Mouse (Mus musculus): ENCODE measurements at regions not wholly inside any gene's neighbourhood (a gene's known extent, or its start where the extent isn't known, plus 50 kb on each side); places are given as distances from the start of the nearest gene placed in this dataset.

- no peak for DNase-seq
Observed at GRCm38 (mm10) chr10:44819361-44819760, 247.6 kb upstream of the Prep start.

GRCm38 (mm10) chr10:44818615-44819014 lies 248.4 kb upstream of the Prep start:
- DNase-seq: no peak

- DNase-seq: no peak
Observed at GRCm38 (mm10) chr10:44796205-44796604, 267.9 kb upstream of the Prdm1 start.

- no peak for DNase-seq
Observed at GRCm38 (mm10) chr10:44785386-44785785, 257.1 kb upstream of the Prdm1 start.

GRCm38 (mm10) chr10:44780381-44780958 lies 252.2 kb upstream of the Prdm1 start:
- DNase-seq: no peak

- no peak for DNase-seq
Observed at GRCm38 (mm10) chr10:44779568-44780207, 251.4 kb upstream of the Prdm1 start.

GRCm38 (mm10) chr10:44777214-44777613 lies 248.9 kb upstream of the Prdm1 start:
- no peak for DNase-seq

GRCm38 (mm10) chr10:44776175-44776574 lies 247.9 kb upstream of the Prdm1 start:
- DNase-seq: no peak

- no peak for DNase-seq
Observed at GRCm38 (mm10) chr10:44765527-44765926, 237.2 kb upstream of the Prdm1 start.

- DNase-seq: no peak
Observed at GRCm38 (mm10) chr10:44763102-44763501, 234.8 kb upstream of the Prdm1 start.

- no peak for DNase-seq
Observed at GRCm38 (mm10) chr10:44762068-44762467, 233.8 kb upstream of the Prdm1 start.

- no peak for DNase-seq
Observed at GRCm38 (mm10) chr10:44761324-44761723, 233.0 kb upstream of the Prdm1 start.

- peak; percentile 9 for DNase-seq
Observed at GRCm38 (mm10) chr10:44755355-44755957, 227.2 kb upstream of the Prdm1 start.

- no peak for DNase-seq
Observed at GRCm38 (mm10) chr10:44754930-44755329, 226.6 kb upstream of the Prdm1 start.

GRCm38 (mm10) chr10:44752719-44753390 lies 224.6 kb upstream of the Prdm1 start:
- no peak for DNase-seq

GRCm38 (mm10) chr10:44751061-44751460 lies 222.8 kb upstream of the Prdm1 start:
- no peak for DNase-seq

GRCm38 (mm10) chr10:44749206-44749605 lies 220.9 kb upstream of the Prdm1 start:
- no peak for DNase-seq

- no peak for DNase-seq
Observed at GRCm38 (mm10) chr10:44747419-44747818, 219.1 kb upstream of the Prdm1 start.

- no peak for DNase-seq
Observed at GRCm38 (mm10) chr10:44744221-44744620, 215.9 kb upstream of the Prdm1 start.

- DNase-seq: no peak
Observed at GRCm38 (mm10) chr10:44733641-44734040, 205.3 kb upstream of the Prdm1 start.

GRCm38 (mm10) chr10:44730721-44731120 lies 202.4 kb upstream of the Prdm1 start:
- no peak for DNase-seq

- DNase-seq: no peak
Observed at GRCm38 (mm10) chr10:44728963-44729362, 200.7 kb upstream of the Prdm1 start.

GRCm38 (mm10) chr10:44724575-44724974 lies 196.3 kb upstream of the Prdm1 start:
- DNase-seq: no peak

GRCm38 (mm10) chr10:44723845-44724244 lies 195.5 kb upstream of the Prdm1 start:
- DNase-seq: no peak

Data from right cerebral cortex, postnatal 25 days (tissue).